Mouse (Mus musculus) layer of hippocampus, adult 18-20 months (tissue): ENCODE data around the gene Zkscan6. TPM values are rescaled to one million over a fixed set of nuclear protein-coding genes. Genes with fewer than 3 reads are reported as not detected.

ENCODE experiments used
- DNase-seq, 2 experiments: peaks; one replicate each; pipeline ENCODE4 v3.0.0; 2022; ENCODE audit warnings: low spot score in 2 of 2
- long read RNA-seq: library from polyadenylated mRNA; stranded (forward); transcript quantifications from one replicate; pipeline ENCODE4 v2.0.0, GENCODE M21; 2021
- total RNA-seq, 2 experiments: library from RNA; stranded (reverse); gene quantifications; 2 replicates each; pipeline ENCODE4 v1.2.3; 2021

Gene Zkscan6
- total RNA-seq: 10 to 100 TPM; 14.8 to 15.9 TPM
- long read RNA-seq, transcript Zkscan6-202 (7 exons, 2,270 nt): major isoform, 11 of 28 reads
- long read RNA-seq, partial matches to known transcripts: 1 of 28 reads
- long read RNA-seq, other reads (novel, unspliced or antisense): 16 of 28 reads

GRCm38 (mm10) chr11:65806909-65807504 lies at the start of gene Zkscan6:
Zkscan6 (plus strand) TSS chr11:65807175.
- peak; percentile 72 to 89 for DNase-seq

DNA sequence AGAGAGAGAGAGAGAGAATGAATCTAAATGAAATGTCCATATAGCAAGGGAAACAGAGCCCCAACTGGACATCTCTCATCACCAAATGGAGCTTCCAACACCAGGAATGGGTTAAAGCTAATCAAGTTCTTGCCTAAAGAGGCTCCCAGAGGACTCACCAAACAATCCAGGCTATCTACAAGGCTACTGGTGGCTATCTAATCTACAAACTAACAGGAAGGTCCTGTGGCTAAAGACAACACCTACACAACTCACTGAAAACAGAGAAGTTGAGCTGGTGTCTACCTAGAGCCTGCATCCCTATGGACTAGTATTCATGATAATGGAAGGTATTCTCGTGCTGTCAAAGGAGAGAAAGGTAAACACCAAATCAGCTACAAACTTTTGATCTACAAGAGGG lies 47.6 kb upstream of the Zkscan6 start:
- no peak for DNase-seq

- no peak for DNase-seq
Observed at GRCm38 (mm10) chr11:65760912-65761311, 46.1 kb upstream of the Zkscan6 start.

- no peak for DNase-seq
Observed at GRCm38 (mm10) chr11:65768445-65768844, 38.5 kb upstream of the Zkscan6 start.

- no peak for DNase-seq
Observed at GRCm38 (mm10) chr11:65769990-65770389, 37.0 kb upstream of the Zkscan6 start.

- DNase-seq: no peak
Observed at GRCm38 (mm10) chr11:65771546-65771945, 35.4 kb upstream of the Zkscan6 start.

DNA sequence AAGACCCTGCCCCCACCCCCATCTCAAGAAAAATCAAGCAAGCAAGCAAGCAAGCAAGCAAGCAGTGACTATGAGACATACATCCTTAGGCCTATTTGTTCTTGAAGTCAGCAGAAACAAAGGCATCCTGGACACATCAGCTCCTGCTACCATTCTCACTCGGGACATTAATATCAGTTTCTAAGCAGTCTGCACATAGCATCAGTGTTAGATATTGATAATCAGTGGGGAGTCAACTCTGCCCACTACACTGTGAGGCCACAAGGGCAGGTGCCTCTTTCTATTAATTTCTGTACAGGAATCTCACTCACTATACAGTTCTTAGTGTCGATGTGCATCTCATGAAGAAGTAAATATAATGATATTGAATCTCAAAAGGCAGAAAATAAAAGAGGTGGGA lies 33.4 kb upstream of the Zkscan6 start:
- DNase-seq: no peak

- DNase-seq: no peak
Observed at GRCm38 (mm10) chr11:65773946-65774656, 32.9 kb upstream of the Zkscan6 start.

GRCm38 (mm10) chr11:65776906-65777611 lies 29.9 kb upstream of the Zkscan6 start:
- no peak for DNase-seq

DNA sequence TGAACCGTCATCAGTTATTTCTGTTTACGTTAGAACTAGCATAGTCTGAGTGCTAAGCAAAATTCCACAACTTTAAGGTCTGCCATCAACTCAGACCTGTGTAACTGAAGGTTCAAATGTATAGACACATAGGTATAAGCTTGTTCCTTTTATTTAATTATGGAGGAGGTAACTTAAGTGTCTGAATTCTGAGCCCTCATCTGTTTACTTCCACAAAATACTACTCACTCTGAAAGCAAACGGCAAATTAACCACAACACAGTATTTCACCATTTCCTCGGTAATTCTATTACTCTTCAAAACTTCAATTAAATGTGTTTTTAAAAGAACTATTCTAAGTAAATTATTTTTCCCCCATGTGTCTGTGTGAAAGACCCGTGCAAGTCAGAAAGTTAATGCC lies 29.2 kb upstream of the Zkscan6 start:
- no peak for DNase-seq

- DNase-seq: no peak
Observed at GRCm38 (mm10) chr11:65779066-65779465, 27.9 kb upstream of the Zkscan6 start.

DNA sequence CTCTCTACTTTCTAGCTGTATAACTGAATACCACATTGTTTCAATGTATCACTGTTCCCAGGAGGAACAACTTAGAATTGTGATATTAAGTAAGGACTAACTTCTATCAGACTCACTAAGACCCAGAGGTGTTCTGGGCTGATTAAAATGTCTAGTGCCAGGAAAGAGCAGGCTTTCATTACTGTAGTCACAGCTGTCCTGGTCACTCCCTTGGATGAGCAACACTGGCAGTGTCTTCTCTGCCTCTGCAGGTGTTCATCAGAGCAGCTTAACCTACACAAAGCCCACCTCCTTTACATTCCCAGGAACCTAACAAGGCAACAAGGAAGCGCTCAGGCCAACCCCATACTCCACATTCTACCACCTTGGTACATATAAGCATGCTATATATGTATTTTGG lies 27.4 kb upstream of the Zkscan6 start:
- DNase-seq: no peak

DNA sequence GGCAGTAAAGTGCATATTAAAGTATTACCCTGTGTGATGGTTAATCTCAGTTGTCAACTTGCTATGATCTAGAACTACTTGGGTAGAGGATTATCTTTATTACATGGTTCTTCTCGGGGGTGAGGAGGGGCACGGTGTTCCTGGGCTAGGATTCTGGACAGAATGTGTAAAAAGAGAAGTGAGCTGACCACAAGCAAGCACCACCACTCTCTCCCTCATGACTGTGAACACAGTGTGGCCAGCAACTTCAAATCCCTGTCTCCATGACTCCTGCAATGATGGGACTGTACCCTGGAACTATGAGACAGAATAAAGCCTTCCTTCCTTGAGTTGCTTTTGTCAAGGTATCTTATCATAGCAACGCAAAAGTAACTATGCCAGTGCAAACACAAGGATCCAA lies 25.4 kb upstream of the Zkscan6 start:
- no peak for DNase-seq

GRCm38 (mm10) chr11:65786160-65786559 lies 20.8 kb upstream of the Zkscan6 start:
- DNase-seq: no peak

- peak in 1 of 2 experiments; percentile 17 for DNase-seq
Observed at GRCm38 (mm10) chr11:65787421-65788151, 19.4 kb upstream of the Zkscan6 start.

GRCm38 (mm10) chr11:65788154-65788553 lies 18.8 kb upstream of the Zkscan6 start, which contains the start of gene Map2k4:
Map2k4 (minus strand) TSS chr11:65788297.
- peak; percentile 85 to 94 for DNase-seq

- no peak for DNase-seq
Observed at GRCm38 (mm10) chr11:65794428-65795219, 12.4 kb upstream of the Zkscan6 start.

DNA sequence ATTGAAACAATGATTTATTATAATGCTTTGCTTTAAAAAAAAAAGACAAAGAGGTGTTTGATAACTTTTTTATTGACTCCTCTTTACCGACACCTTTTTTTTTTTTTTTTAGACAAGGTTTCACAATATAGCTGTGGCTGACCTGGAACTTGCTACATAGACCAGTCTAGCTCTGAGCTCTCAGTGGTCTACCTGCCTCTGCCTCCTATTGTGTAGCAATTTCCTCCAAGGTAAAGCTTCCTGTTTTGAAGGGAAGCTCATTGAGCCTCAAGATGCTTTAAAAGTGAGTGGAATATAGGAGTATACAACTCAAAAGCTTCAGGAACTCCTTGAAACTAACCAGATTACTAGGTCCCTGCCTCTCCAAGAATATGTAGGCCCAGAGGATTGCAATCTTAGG lies 11.1 kb upstream of the Zkscan6 start:
- DNase-seq: no peak

GRCm38 (mm10) chr11:65801899-65802298 lies 5.1 kb upstream of the Zkscan6 start:
- DNase-seq: peak; percentile 76 to 92

- no peak for DNase-seq
Observed at GRCm38 (mm10) chr11:65806321-65806904, 562 bp upstream of the Zkscan6 start.
